Mouse (Mus musculus) kidney, postnatal 0 days (tissue): ENCODE measurements around the gene Suds3. TPM values are rescaled to one million over a fixed set of nuclear protein-coding genes. Genes with fewer than 3 reads are reported as not detected.

Experiments used
- ATAC-seq: fragments of 200-750 bp; cut with Nextera tagmentation; replicated peaks from 2 replicates; pipeline ENCODE4 v1.8.0; 2017; ENCODE audit warnings: low read depth, moderate number of reproducible peaks, moderate TSS enrichment, moderate library complexity; ENCODE audit not compliant: low FRiP score
- DNase-seq: peaks from one replicate; pipeline ENCODE4 v3.0.0-alpha.2; 2016; ENCODE audit warnings: low spot score
- H3K27ac ChIP-seq: fragments of 300-500 bp; sonication (generic); 2 replicates; pipeline ENCODE4 v1.5.1; 2014; ENCODE audit warnings: mild to moderate bottlenecking
- H3K27me3 ChIP-seq: fragments of 300-500 bp; sonication (generic); 2 replicates; pipeline ENCODE4 v1.6.1; 2014; ENCODE audit warnings: low read length, mixed read lengths; ENCODE audit not compliant: insufficient read depth
- H3K36me3 ChIP-seq: fragments of 300-500 bp; sonication (generic); 2 replicates; pipeline ENCODE4 v1.6.1; 2014; ENCODE audit warnings: low read length, mixed read lengths; ENCODE audit not compliant: insufficient read depth
- H3K4me1 ChIP-seq: fragments of 300-500 bp; sonication (generic); replicated peaks from 2 replicates; pipeline ENCODE4 v1.6.1; 2014; ENCODE audit warnings: antibody characterized with exemption, low read length, mixed read lengths; ENCODE audit not compliant: insufficient read depth
- H3K4me2 ChIP-seq: fragments of 300-500 bp; sonication (generic); 2 replicates; pipeline ENCODE4 v1.6.1; 2014; ENCODE audit warnings: mild to moderate bottlenecking, low read length, moderate library complexity, mixed read lengths
- H3K4me3 ChIP-seq: fragments of 300-500 bp; sonication (generic); replicated peaks from 2 replicates; pipeline ENCODE4 v1.5.1; 2014; ENCODE audit warnings: low read depth, low read length
- H3K9ac ChIP-seq: fragments of 300-500 bp; sonication (generic); 2 replicates; pipeline ENCODE4 v1.6.1; 2014; ENCODE audit warnings: low read depth, low read length
- H3K9me3 ChIP-seq: fragments of 300-500 bp; sonication (generic); replicated peaks from 2 replicates; pipeline ENCODE4 v1.6.1; 2016; ENCODE audit warnings: low read length, inconsistent platforms, mixed read lengths
- CTCF ChIP-seq: IDR thresholded peaks from 2 replicates; pipeline ENCODE4 v1.5.1; 2016; ENCODE audit warnings: antibody characterized with exemption, low read depth, mild to moderate bottlenecking, moderate library complexity
- WGBS: fragments of 180-500 bp; shearing (Covaris S2); extraction: QIAGEN DNeasy Blood & Tissue Kit; methylation state at CpG from one replicate; pipeline ENCODE4 v1.1.7; 2014; 5-methylcytosine and 5-hydroxymethylcytosine counted together
- polyA plus RNA-seq: library from polyadenylated mRNA; unstranded; fragments of >200 nt; fragmentation: Nextera tagmentation; extraction: Ambion mirVana; gene quantifications from 2 replicates; pipeline ENCODE4 v1.2.1, GENCODE M21; 2015

Suds3 gene
- polyA plus RNA-seq, 1 experiment from 2014 or later = 69.3 TPM

DNA sequence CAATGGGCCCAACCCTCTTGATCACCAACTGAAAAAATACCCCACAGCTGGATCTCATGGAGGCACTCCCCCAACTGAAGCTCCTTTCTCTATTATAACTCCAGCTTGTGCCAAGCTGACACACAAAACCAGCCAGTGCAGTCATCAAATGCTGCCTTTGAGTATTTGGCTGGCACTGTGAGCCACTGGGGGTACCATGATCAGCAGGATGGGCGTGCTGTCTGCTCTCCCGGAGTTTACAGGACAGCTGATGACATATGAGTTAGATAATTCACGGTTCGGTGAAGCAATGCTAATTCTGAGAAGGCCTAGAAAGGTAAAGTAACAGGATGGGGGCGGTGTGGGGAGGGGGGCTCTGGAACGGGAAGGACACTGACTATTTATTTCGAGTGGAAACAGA lies 66.0 kb downstream of the Suds3 start:
- Histone ChIP-seq H3K9me3 (no peaks in the 10 kb centered on the region), H3K4me2 (no peak overlapping the region), H3K4me3 (no peak overlapping the region), H3K27ac (no peak overlapping the region), H3K4me1 (no peaks in the 10 kb centered on the region), H3K9ac (no peak overlapping the region), H3K27me3 (no peaks in the 10 kb centered on the region), H3K36me3 (no peaks in the 10 kb centered on the region)
- WGBS = 42% methylated on average over 7 of the region's 7 CpGs
- ATAC-seq (no peak), DNase-seq (no peak)
- no peak for TF ChIP-seq CTCF

DNA sequence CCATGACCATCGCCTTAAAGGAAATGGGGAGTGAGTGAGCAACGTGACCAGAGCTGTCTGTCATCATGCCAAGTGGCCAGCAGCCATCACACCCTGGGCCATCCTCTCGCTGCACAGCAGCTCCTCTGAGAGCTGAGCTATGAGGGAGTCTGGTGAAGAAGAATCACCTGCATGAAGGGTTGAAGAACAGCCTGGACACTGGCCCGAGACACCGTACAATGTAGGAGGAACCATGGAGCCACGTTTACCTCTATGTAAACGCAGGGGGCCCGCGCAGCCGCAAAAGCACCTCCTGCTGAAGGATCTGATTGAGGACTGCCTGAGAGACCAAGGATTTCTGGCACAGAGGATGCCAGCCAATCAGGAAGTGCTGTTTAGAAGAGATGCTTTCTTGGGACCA lies 70.8 kb downstream of the Suds3 start:
- 68% methylated on average over 10 of the region's 10 CpGs for WGBS
- TF ChIP-seq CTCF = no peak
- Histone ChIP-seq H3K27me3 (no peaks in the 10 kb centered on the region), H3K4me3 (no peak overlapping the region), H3K27ac (no peak overlapping the region), H3K4me2 (no peak overlapping the region), H3K9ac (no peak overlapping the region), H3K9me3 (no peaks in the 10 kb centered on the region), H3K4me1 (no peaks in the 10 kb centered on the region), H3K36me3 (no peaks in the 10 kb centered on the region)
- DNase-seq = no peak
- ATAC-seq = no peak

- DNase-seq = no peak
- Histone ChIP-seq H3K4me3 (no peak overlapping the region), H3K4me2 (no peak overlapping the region), H3K4me1 (no peaks in the 10 kb centered on the region), H3K9me3 (no peaks in the 10 kb centered on the region), H3K27me3 (no peaks in the 10 kb centered on the region), H3K9ac (no peak overlapping the region), H3K27ac (no peak overlapping the region), H3K36me3 (no peaks in the 10 kb centered on the region)
- TF ChIP-seq CTCF = no peak
- no peak for ATAC-seq
- WGBS = 72% methylated on average over 11 of the region's 11 CpGs
These were observed 73.3 kb downstream of the Suds3 start for GRCm38 (mm10) chr5:117042661-117043060.

Other genes starting within 250 kb of the Suds3 start
- 16.1 and 19.8 TPM in 2 replicates for gene Taok3, start 4.0 kb upstream of the Suds3 start, polyA plus RNA-seq
- gene Pebp1, start 171.5 kb upstream of the Suds3 start, polyA plus RNA-seq = 625 and 668 TPM in 2 replicates
- gene Vsig10, start 203.0 kb upstream of the Suds3 start, polyA plus RNA-seq = 9.5 and 11.6 TPM in 2 replicates
- 89.3 and 92.2 TPM in 2 replicates for gene Wsb2, start 241.2 kb upstream of the Suds3 start, polyA plus RNA-seq